Mouse (Mus musculus) embryonic facial prominence, embryonic 11.5 days (tissue): ENCODE measurements around the gene Trim45. TPM values are rescaled to one million over a fixed set of nuclear protein-coding genes. Genes with fewer than 3 reads are reported as not detected.
A peak's percentile ranks its signal among the peaks of the same experiment; 100 is the strongest.

ENCODE experiments used
- ATAC-seq: fragments of 200-750 bp; cut with Nextera tagmentation; replicated peaks from 2 replicates; pipeline ENCODE4 v1.8.0; 2017; ENCODE audit warnings: low read depth; ENCODE audit not compliant: insufficient number of reproducible peaks, low FRiP score, low TSS enrichment
- DNase-seq: peaks from one replicate; pipeline ENCODE4 v3.0.0-alpha.2; 2015; ENCODE audit warnings: low spot score
- H3K27ac ChIP-seq: fragments of 300-500 bp; sonication (generic); replicated peaks from 2 replicates; pipeline ENCODE4 v1.5.1; 2014; ENCODE audit warnings: mild to moderate bottlenecking, low read depth, low read length, control low read depth
- H3K27me3 ChIP-seq: fragments of 300-500 bp; sonication (generic); 2 replicates; pipeline ENCODE4 v1.6.1; 2014; ENCODE audit warnings: mild to moderate bottlenecking, low read length, moderate library complexity, mixed read lengths; ENCODE audit not compliant: control insufficient read depth, insufficient read depth
- H3K36me3 ChIP-seq: fragments of 300-500 bp; sonication (generic); replicated peaks from 2 replicates; pipeline ENCODE4 v1.6.1; 2014; ENCODE audit warnings: low read depth, mild to moderate bottlenecking, low read length, moderate library complexity, mixed read lengths; ENCODE audit not compliant: control insufficient read depth, insufficient read depth
- H3K4me1 ChIP-seq: fragments of 300-500 bp; sonication (generic); 2 replicates; pipeline ENCODE4 v1.6.1; 2014; ENCODE audit warnings: low read length, mixed read lengths; ENCODE audit not compliant: control insufficient read depth, insufficient read depth
- H3K4me2 ChIP-seq: fragments of 300-500 bp; sonication (generic); 2 replicates; pipeline ENCODE4 v1.6.1; 2014; ENCODE audit warnings: low read depth, mild to moderate bottlenecking, control low read depth, low read length, moderate library complexity
- H3K4me3 ChIP-seq: fragments of 300-500 bp; sonication (generic); 2 replicates; pipeline ENCODE4 v1.5.1; 2014; ENCODE audit warnings: low read depth, low read length, control low read depth
- H3K9ac ChIP-seq: fragments of 300-500 bp; sonication (generic); replicated peaks from 2 replicates; pipeline ENCODE4 v1.6.1; 2014; ENCODE audit warnings: mild to moderate bottlenecking, control low read depth, low read length
- H3K9me3 ChIP-seq: fragments of 300-500 bp; sonication (generic); replicated peaks from 2 replicates; pipeline ENCODE4 v1.6.1; 2016; ENCODE audit warnings: mild to moderate bottlenecking, low read length, inconsistent platforms, mixed read lengths; ENCODE audit not compliant: control insufficient read depth
- WGBS: fragments of 180-500 bp; shearing (Covaris S2); extraction: QIAGEN DNeasy Blood & Tissue Kit; methylation state at CpG from one replicate; pipeline ENCODE4 v1.1.7; 2014; 5-methylcytosine and 5-hydroxymethylcytosine counted together
- polyA plus RNA-seq: library from polyadenylated mRNA; unstranded; fragments of >200 nt; fragmentation: Nextera tagmentation; extraction: Ambion mirVana; gene quantifications from 2 replicates; pipeline ENCODE4 v1.2.1, GENCODE M21; 2014

The Trim45 gene
- polyA plus RNA-seq = 4.3 and 5.2 TPM in 2 replicates

- DNase-seq (peak; percentile 98), ATAC-seq (peak; percentile 99)
- H3K4me2 ChIP-seq = peak within 1 kb of the TSS; percentile 65
- peak within 1 kb of the TSS; percentile 47; the same call in 1 of the 2 replicates for H3K27ac ChIP-seq
- 0% methylated on average over 39 of the region's 39 CpGs for WGBS
- no peaks in the 10 kb centered on the region for H3K36me3 ChIP-seq
- H3K27me3 ChIP-seq = no peaks in the 10 kb centered on the region
- no peaks in the 10 kb centered on the region for H3K9me3 ChIP-seq
- peak within 1 kb of the TSS; percentile 69 for H3K9ac ChIP-seq
- peak within 1 kb of the TSS; percentile 60 for H3K4me3 ChIP-seq
- peaks cover 3% of the 10 kb centered on the region; the same call in 1 of the 2 replicates for H3K4me1 ChIP-seq
These were observed at the start of gene Trim45 for GRCm38 (mm10) chr3:100921825-100922505. Gene Trim45 (plus strand): TSS chr3:100922202.

GRCm38 (mm10) chr3:100877057-100877456 lies 44.9 kb upstream of the Trim45 start:
- H3K27ac ChIP-seq = no peak overlapping the region
- H3K4me3 ChIP-seq = no peak overlapping the region
- DNase-seq (no peak), ATAC-seq (no peak)
- H3K27me3 ChIP-seq = no peaks in the 10 kb centered on the region
- no peak overlapping the region for H3K9ac ChIP-seq
- no peaks in the 10 kb centered on the region for H3K9me3 ChIP-seq
- WGBS = 85% methylated on average over 4 of the region's 4 CpGs
- no peaks in the 10 kb centered on the region for H3K36me3 ChIP-seq
- H3K4me2 ChIP-seq = no peak overlapping the region
- no peaks in the 10 kb centered on the region for H3K4me1 ChIP-seq

- ATAC-seq (no peak), DNase-seq (no peak)
- H3K4me2 ChIP-seq = no peak overlapping the region
- WGBS = 78% methylated on average over 6 of the region's 6 CpGs
- no peak overlapping the region for H3K4me3 ChIP-seq
- no peaks in the 10 kb centered on the region for H3K36me3 ChIP-seq
- H3K9me3 ChIP-seq = no peaks in the 10 kb centered on the region
- H3K27me3 ChIP-seq = no peaks in the 10 kb centered on the region
- H3K4me1 ChIP-seq = no peaks in the 10 kb centered on the region
- H3K27ac ChIP-seq = no peak overlapping the region
- no peak overlapping the region for H3K9ac ChIP-seq
These were observed 40.6 kb upstream of the Trim45 start for GRCm38 (mm10) chr3:100881403-100881802.

- ATAC-seq (no peak), DNase-seq (no peak)
- no peaks in the 10 kb centered on the region; the same call in 1 of the 2 replicates for H3K9me3 ChIP-seq
- H3K4me3 ChIP-seq = no peak overlapping the region
- no peak overlapping the region for H3K4me2 ChIP-seq
- WGBS = 91% methylated on average over 9 of the region's 9 CpGs
- no peak overlapping the region for H3K27ac ChIP-seq
- H3K9ac ChIP-seq = no peak overlapping the region
- H3K36me3 ChIP-seq = no peaks in the 10 kb centered on the region
- H3K4me1 ChIP-seq = no peaks in the 10 kb centered on the region
- no peaks in the 10 kb centered on the region for H3K27me3 ChIP-seq
These were observed 40.0 kb upstream of the Trim45 start for GRCm38 (mm10) chr3:100881843-100882634.

- H3K36me3 ChIP-seq = no peaks in the 10 kb centered on the region
- no peak for ATAC-seq
These were observed 32.8 kb upstream of the Trim45 start for GRCm38 (mm10) chr3:100889234-100889633.

GRCm38 (mm10) chr3:100890406-100890805 lies 31.6 kb upstream of the Trim45 start:
- Histone ChIP-seq H3K9ac (no peak overlapping the region), H3K4me3 (no peak overlapping the region), H3K4me1 (no peaks in the 10 kb centered on the region), H3K4me2 (no peak overlapping the region), H3K9me3 (no peaks in the 10 kb centered on the region; the same call in 1 of the 2 replicates), H3K27ac (no peak overlapping the region), H3K36me3 (no peaks in the 10 kb centered on the region), H3K27me3 (no peaks in the 10 kb centered on the region)
- WGBS = 88% methylated on average over 3 of the region's 3 CpGs
- DNase-seq = no peak
- no peak for ATAC-seq

More at GRCm38 (mm10) chr3:100889234-100889633, 32.8 kb upstream of the Trim45 start:
- no peak for DNase-seq
- Histone ChIP-seq H3K9me3 (no peaks in the 10 kb centered on the region; the same call in 1 of the 2 replicates), H3K9ac (no peak overlapping the region), H3K4me3 (no peak overlapping the region), H3K4me2 (no peak overlapping the region), H3K27ac (no peak overlapping the region), H3K27me3 (no peaks in the 10 kb centered on the region), H3K4me1 (no peaks in the 10 kb centered on the region)
- WGBS = 76% methylated on average over 1 of the region's 1 CpGs

- ATAC-seq = no peak
- Histone ChIP-seq H3K4me2 (no peak overlapping the region), H3K9ac (no peak overlapping the region), H3K9me3 (no peaks in the 10 kb centered on the region), H3K27me3 (no peaks in the 10 kb centered on the region), H3K36me3 (no peaks in the 10 kb centered on the region), H3K4me1 (no peaks in the 10 kb centered on the region), H3K4me3 (no peak overlapping the region), H3K27ac (no peak overlapping the region)
- no peak for DNase-seq
- WGBS = 51% methylated on average over 11 of the region's 11 CpGs
These were observed 29.3 kb upstream of the Trim45 start for GRCm38 (mm10) chr3:100892383-100893335.
